8 mouse cellular contexts compared by ENCODE assay signal in the genomic region with DNA sequence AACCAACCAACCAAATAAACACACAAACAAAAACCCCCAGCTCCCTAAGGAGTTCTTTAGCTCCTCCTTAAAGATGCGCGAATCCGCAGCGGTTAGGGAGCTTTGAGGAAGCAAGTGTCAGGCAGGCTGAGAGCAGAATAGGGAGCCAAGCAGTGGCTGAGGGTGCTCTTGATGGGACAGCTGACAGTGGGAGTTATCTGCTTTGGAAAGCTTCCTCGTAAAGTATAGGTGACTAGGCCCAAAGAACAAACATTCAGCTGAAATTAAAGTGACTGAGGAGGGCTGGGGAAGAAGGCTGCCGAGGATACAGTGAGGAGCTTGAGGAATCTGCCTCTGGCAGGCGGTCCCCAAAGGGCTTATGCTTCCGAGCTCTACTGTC. TPM values are rescaled to one million over a fixed set of nuclear protein-coding genes. Genes with fewer than 3 reads are reported as not detected.
A peak's percentile ranks its signal among the peaks of the same experiment; 100 is the strongest.
DNase-seq lines count a peak whose midpoint lies in the region; ATAC-seq and TF ChIP-seq lines count a peak whose summit lies in the region.

No protein-coding gene starts in this region.

- no peaks in the 10 kb centered on the region for H3K36me3 ChIP-seq in kidney, postnatal 0 days (ENCODE audit: insufficient read depth, low read length)
- H3K36me3 ChIP-seq in forebrain, embryonic 13.5 days (ENCODE audit: poor library complexity, severe bottlenecking), result no peaks in the 10 kb centered on the region
- H3K36me3 ChIP-seq in midbrain, embryonic 15.5 days (replicated peaks), result no peaks in the 10 kb centered on the region

- peak overlapping the region; percentile 52 for H3K4me3 ChIP-seq in kidney, postnatal 0 days (replicated peaks; ENCODE audit: low read depth, low read length)
- H3K4me3 ChIP-seq in forebrain, embryonic 13.5 days, result peak overlapping the region; percentile 54
- peak overlapping the region; percentile 57 for H3K4me3 ChIP-seq in midbrain, embryonic 15.5 days

- peak; percentile 17 for DNase-seq in kidney, postnatal 0 days (ENCODE audit: low spot score)
- no peak for DNase-seq in kidney, adult 9 months
- DNase-seq in adrenal gland, postnatal 36 days, result peak; percentile 8 to 10
- DNase-seq in kidney, postnatal 4 days, result peak; percentile 15 to 35
- DNase-seq in layer of hippocampus, postnatal 14 days (ENCODE audit: low spot score in 2 of 2), result no peak
- DNase-seq in left cerebral cortex, postnatal 14 days (ENCODE audit: low spot score in 2 of 2), result no peak

- intact Hi-C loops in left cerebral cortex, postnatal 14 days (cut with DNase I), result no loop called here

- no peak overlapping the region; the same call in 1 of the 2 replicates for H3K27ac ChIP-seq in kidney, postnatal 0 days
- no peak overlapping the region for H3K27ac ChIP-seq in forebrain, embryonic 13.5 days
- no peak overlapping the region for H3K27ac ChIP-seq in midbrain, embryonic 15.5 days

- WGBS in kidney, postnatal 0 days, result 26% methylated on average over 8 of the region's 8 CpGs
- 17% methylated on average over 8 of the region's 8 CpGs for WGBS in forebrain, embryonic 13.5 days
- WGBS in midbrain, embryonic 15.5 days, result 21% methylated on average over 8 of the region's 8 CpGs

- no peak for TF ChIP-seq CTCF in kidney, postnatal 0 days (IDR thresholded peaks at IDR 0.05; ENCODE audit: low read depth)

- peak; percentile 54; the same call in 1 of the 2 replicates for ATAC-seq in kidney, postnatal 0 days (replicated peaks; ENCODE audit: low FRiP score, low read depth)
- peak; percentile 51 for ATAC-seq in forebrain, embryonic 13.5 days
- ATAC-seq in midbrain, embryonic 15.5 days (replicated peaks), result peak; percentile 67

- no peaks in the 10 kb centered on the region for H3K4me1 ChIP-seq in kidney, postnatal 0 days (replicated peaks; ENCODE audit: insufficient read depth, low read length)
- H3K4me1 ChIP-seq in forebrain, embryonic 13.5 days, result no peaks in the 10 kb centered on the region
- H3K4me1 ChIP-seq in midbrain, embryonic 15.5 days, result peaks cover 7% of the 10 kb centered on the region; the same call in 1 of the 2 replicates

- H3K9me3 ChIP-seq in kidney, postnatal 0 days (replicated peaks; ENCODE audit: low read length), result no peaks in the 10 kb centered on the region
- no peaks in the 10 kb centered on the region for H3K9me3 ChIP-seq in forebrain, embryonic 13.5 days (replicated peaks)
- H3K9me3 ChIP-seq in midbrain, embryonic 15.5 days, result no peaks in the 10 kb centered on the region

- peak overlapping the region; percentile 58 for H3K9ac ChIP-seq in kidney, postnatal 0 days (ENCODE audit: low read depth, low read length)
- no peak overlapping the region; the same call in 1 of the 2 replicates for H3K9ac ChIP-seq in forebrain, embryonic 13.5 days
- peak overlapping the region; percentile 51; the same call in 1 of the 2 replicates for H3K9ac ChIP-seq in midbrain, embryonic 15.5 days

- H3K27me3 ChIP-seq in kidney, postnatal 0 days (ENCODE audit: insufficient read depth, low read length), result no peaks in the 10 kb centered on the region
- peaks cover 8% of the 10 kb centered on the region; the same call in 1 of the 2 replicates for H3K27me3 ChIP-seq in forebrain, embryonic 13.5 days
- H3K27me3 ChIP-seq in midbrain, embryonic 15.5 days (replicated peaks), result peaks cover 3% of the 10 kb centered on the region; the same call in 1 of the 2 replicates

- peak overlapping the region; percentile 56 for H3K4me2 ChIP-seq in kidney, postnatal 0 days (ENCODE audit: low read length)
- peak overlapping the region; percentile 64 for H3K4me2 ChIP-seq in forebrain, embryonic 13.5 days
- peak overlapping the region; percentile 61 for H3K4me2 ChIP-seq in midbrain, embryonic 15.5 days

RNA-seq across cellular contexts. Expression of gene Phka1, which starts 0.5 kb away (rescaled TPM):
- polyA plus RNA-seq in kidney, postnatal 0 days (2015; fragmentation: Nextera tagmentation; extraction: Ambion mirVana), result 3.8 and 4.0 TPM in 2 replicates
- 10 to 100 TPM; 14.3 to 17.2 TPM for total RNA-seq in adrenal gland, postnatal 36 days (2021)
- polyA plus RNA-seq in forebrain, embryonic 13.5 days (2015; fragmentation: Nextera tagmentation; extraction: Ambion mirVana), result 4.8 and 5.6 TPM in 2 replicates
- 7.5 and 8.1 TPM in 2 replicates for polyA plus RNA-seq in midbrain, embryonic 15.5 days (2015; fragmentation: Nextera tagmentation; extraction: Ambion mirVana)
- 10 to 100 TPM; 27.1 to 28.1 TPM for total RNA-seq in layer of hippocampus, postnatal 14 days (2021)
- 10 to 100 TPM; 17.3 to 18.6 TPM for total RNA-seq in left cerebral cortex, postnatal 14 days (2021)

RNA-seq across cellular contexts. Expression of gene Gm3880, which starts 42.2 kb away (rescaled TPM):
- polyA plus RNA-seq in kidney, postnatal 0 days (2015; fragmentation: Nextera tagmentation; extraction: Ambion mirVana), result not detected in 2 replicates
- total RNA-seq in adrenal gland, postnatal 36 days (2021), result 1 to 10 TPM in 1 of 2 experiments, not detected in 1; 1.2 TPM
- polyA plus RNA-seq in forebrain, embryonic 13.5 days (2015; fragmentation: Nextera tagmentation; extraction: Ambion mirVana), result not detected in 2 replicates
- polyA plus RNA-seq in midbrain, embryonic 15.5 days (2015; fragmentation: Nextera tagmentation; extraction: Ambion mirVana), result not detected in 2 replicates
- not detected for total RNA-seq in layer of hippocampus, postnatal 14 days (2021)
- not detected for total RNA-seq in left cerebral cortex, postnatal 14 days (2021)

Comparison
In these comparisons a context has a peak if more than half of its experiments do, and no peak if none do; other contexts are left out.
1. DNase-seq: peak in kidney, postnatal 0 days (single experiment), adrenal gland, postnatal 36 days (2 of 2) and kidney, postnatal 4 days (2 of 2); none in kidney, adult 9 months (single experiment), layer of hippocampus, postnatal 14 days (0 of 2) and left cerebral cortex, postnatal 14 days (0 of 2).
2. Peak in every context shown above with its lines, with median percentiles within 50 percentile points of each other: ATAC-seq, H3K4me2 ChIP-seq and H3K4me3 ChIP-seq.